ENCODE assay signal across 10 mouse cellular contexts in the genomic region with DNA sequence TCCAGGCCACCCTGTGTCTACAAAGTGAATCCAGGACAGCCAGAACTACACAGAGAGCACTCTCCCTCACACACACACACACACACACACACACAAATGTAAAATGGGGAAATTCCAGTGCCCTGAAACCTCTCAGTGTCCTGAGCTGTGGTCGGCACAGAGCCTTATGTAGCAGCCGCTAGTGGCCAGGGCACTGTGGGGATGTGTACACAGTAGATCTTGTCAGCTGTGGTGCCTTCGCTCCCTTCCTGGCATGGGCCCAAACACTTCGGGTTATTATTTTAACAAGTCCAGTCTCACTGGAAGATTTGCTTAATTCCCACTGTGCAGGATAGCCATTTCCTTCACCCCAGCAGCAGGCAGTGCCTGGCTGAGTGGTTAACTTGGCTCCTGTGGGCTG.
DNase-seq lines count a peak whose midpoint lies in the region; ATAC-seq and TF ChIP-seq lines count a peak whose summit lies in the region.
"Had no signal": no experiment of that assay in that cellular context is flagged by ENCODE, and none has a peak within 500 bp of the region (broad histone marks: within the 10 kb centered on the region; RNA-seq: fewer than 3 reads in every experiment).

No protein-coding gene starts in this region.

- H3K4me3 ChIP-seq in gastrocnemius, adult 2 months = no peak overlapping the region
- no peak overlapping the region for H3K4me3 ChIP-seq in midbrain, embryonic 14.5 days (replicated peaks; ENCODE audit: low read depth, low read length)
- no peak overlapping the region for H3K4me3 ChIP-seq in midbrain, embryonic 15.5 days
- no peak overlapping the region for H3K4me3 ChIP-seq in limb, embryonic 12.5 days (replicated peaks)
- H3K4me3 ChIP-seq in stomach, postnatal 0 days (ENCODE audit: low read depth, low read length) = no peak overlapping the region
- H3K4me3 ChIP-seq: liver, embryonic 12.5 days had no signal

- no peaks in the 10 kb centered on the region for H3K36me3 ChIP-seq in midbrain, embryonic 14.5 days (ENCODE audit: control insufficient read depth, insufficient read depth, low read length)
- no peaks in the 10 kb centered on the region for H3K36me3 ChIP-seq in midbrain, embryonic 15.5 days (replicated peaks)
- H3K36me3 ChIP-seq in limb, embryonic 12.5 days = no peaks in the 10 kb centered on the region
- no peaks in the 10 kb centered on the region for H3K36me3 ChIP-seq in stomach, postnatal 0 days (ENCODE audit: control insufficient read depth, insufficient read depth, low read length)
- H3K36me3 ChIP-seq: liver, embryonic 12.5 days had no signal

- TF ChIP-seq EP300 in stomach, postnatal 0 days (optimal IDR thresholded peaks at IDR 0.05) = no peak

- no peak overlapping the region for H3K27ac ChIP-seq in gastrocnemius, adult 2 months
- H3K27ac ChIP-seq in midbrain, embryonic 14.5 days (replicated peaks; ENCODE audit: low read depth, low read length) = no peak overlapping the region
- no peak overlapping the region for H3K27ac ChIP-seq in midbrain, embryonic 15.5 days
- peak overlapping the region; percentile 60; the same call in 1 of the 2 replicates for H3K27ac ChIP-seq in limb, embryonic 12.5 days
- H3K27ac ChIP-seq in stomach, postnatal 0 days (replicated peaks) = no peak overlapping the region
- H3K27ac ChIP-seq: liver, embryonic 12.5 days had no signal

- ATAC-seq in midbrain, embryonic 14.5 days (ENCODE audit: low FRiP score, low TSS enrichment) = no peak
- no peak for ATAC-seq in midbrain, embryonic 15.5 days (replicated peaks)
- no peak for ATAC-seq in limb, embryonic 12.5 days (ENCODE audit: insufficient number of reproducible peaks, insufficient read depth, low FRiP score, low TSS enrichment, low read depth)
- ATAC-seq in stomach, postnatal 0 days (ENCODE audit: low FRiP score, low TSS enrichment) = peak; percentile 36; the same call in 1 of the 2 replicates
- ATAC-seq: CD4-positive, CD25-positive, alpha-beta regulatory T cell, adult 4 months; liver, embryonic 12.5 days had no signal

- DNase-seq in gastrocnemius, postnatal 14 days = peak; percentile 20
- DNase-seq in gastrocnemius, adult 2 months = no peak
- peak; percentile 38 for DNase-seq in midbrain, embryonic 14.5 days
- DNase-seq in stomach, postnatal 0 days (ENCODE audit: low spot score) = peak; percentile 74
- DNase-seq in testis, postnatal 10 days (ENCODE audit: low spot score) = no peak
- no peak for DNase-seq in adrenal gland, adult 2 months

- WGBS in midbrain, embryonic 14.5 days = 64% methylated on average over 4 of the region's 4 CpGs
- 60% methylated on average over 4 of the region's 4 CpGs for WGBS in midbrain, embryonic 15.5 days
- 51% methylated on average over 4 of the region's 4 CpGs for WGBS in limb, embryonic 12.5 days
- 20% methylated on average over 4 of the region's 4 CpGs for WGBS in stomach, postnatal 0 days

- no peak for TF ChIP-seq CTCF in gastrocnemius, adult 2 months (IDR thresholded peaks at IDR 0.05)
- peak; percentile 22; the same call in 1 of the 2 replicates for TF ChIP-seq CTCF in stomach, postnatal 0 days (IDR thresholded peaks at IDR 0.05; ENCODE audit: low read depth)

- no peaks in the 10 kb centered on the region for H3K9me3 ChIP-seq in midbrain, embryonic 14.5 days (ENCODE audit: control insufficient read depth, low read length)
- H3K9me3 ChIP-seq in midbrain, embryonic 15.5 days = 0 out of 2 replicates have a peak, but pooled peaks cover 3% of the 10 kb centered on the region
- 0 out of 2 replicates have a peak, but pooled peaks cover 9% of the 10 kb centered on the region for H3K9me3 ChIP-seq in limb, embryonic 12.5 days
- no peaks in the 10 kb centered on the region for H3K9me3 ChIP-seq in stomach, postnatal 0 days (ENCODE audit: control insufficient read depth, low read length)
- H3K9me3 ChIP-seq: liver, embryonic 12.5 days had no signal

- no peaks in the 10 kb centered on the region for H3K27me3 ChIP-seq in midbrain, embryonic 14.5 days (ENCODE audit: control insufficient read depth, insufficient read depth, low read length)
- 0 out of 2 replicates have a peak, but pooled peaks cover 2% of the 10 kb centered on the region for H3K27me3 ChIP-seq in midbrain, embryonic 15.5 days (replicated peaks)
- no peaks in the 10 kb centered on the region for H3K27me3 ChIP-seq in limb, embryonic 12.5 days
- no peaks in the 10 kb centered on the region for H3K27me3 ChIP-seq in stomach, postnatal 0 days (ENCODE audit: control insufficient read depth, insufficient read depth, low read length)

- H3K4me1 ChIP-seq in midbrain, embryonic 14.5 days (ENCODE audit: control insufficient read depth, insufficient read depth, low read length) = 0 out of 2 replicates have a peak, but pooled peaks cover 3% of the 10 kb centered on the region
- H3K4me1 ChIP-seq in midbrain, embryonic 15.5 days = peaks cover 4% of the 10 kb centered on the region; the same call in 1 of the 2 replicates
- peaks cover 67% of the 10 kb centered on the region for H3K4me1 ChIP-seq in limb, embryonic 12.5 days (replicated peaks)
- H3K4me1 ChIP-seq in stomach, postnatal 0 days (replicated peaks; ENCODE audit: control insufficient read depth, insufficient read depth) = peaks cover 8% of the 10 kb centered on the region; the same call in 1 of the 2 replicates

- intact Hi-C loops in gastrocnemius, postnatal 14 days (cut with DNase I; ENCODE audit: low total_unique reads) = no loop called here
- intact Hi-C loops in gastrocnemius, adult 2 months (cut with DNase I) = no loop called here

- no peak overlapping the region for H3K4me2 ChIP-seq in midbrain, embryonic 14.5 days (ENCODE audit: low read length)
- no peak overlapping the region for H3K4me2 ChIP-seq in midbrain, embryonic 15.5 days
- H3K4me2 ChIP-seq in limb, embryonic 12.5 days = no peak overlapping the region
- no peak overlapping the region for H3K4me2 ChIP-seq in stomach, postnatal 0 days (replicated peaks; ENCODE audit: low read depth)
- H3K4me2 ChIP-seq: liver, embryonic 12.5 days had no signal

- no peak overlapping the region for H3K9ac ChIP-seq in midbrain, embryonic 14.5 days (replicated peaks; ENCODE audit: low read length)
- no peak overlapping the region for H3K9ac ChIP-seq in midbrain, embryonic 15.5 days
- no peak overlapping the region for H3K9ac ChIP-seq in limb, embryonic 12.5 days (replicated peaks)
- 0 out of 2 replicates have a peak overlapping the region, but pooled peaks have one; percentile 18 for H3K9ac ChIP-seq in stomach, postnatal 0 days (ENCODE audit: low read length)
- H3K9ac ChIP-seq: liver, embryonic 12.5 days had no signal

Comparison
In these comparisons a context has a peak if more than half of its experiments do, and no peak if none do; other contexts are left out.
1. DNase-seq: peak in gastrocnemius, postnatal 14 days (single experiment), midbrain, embryonic 14.5 days (single experiment) and stomach, postnatal 0 days (single experiment); none in gastrocnemius, adult 2 months (single experiment), testis, postnatal 10 days (single experiment) and adrenal gland, adult 2 months (single experiment).